Mouse (Mus musculus): ENCODE measurements around the gene Mthfd1l.

The Mthfd1l gene

DNA sequence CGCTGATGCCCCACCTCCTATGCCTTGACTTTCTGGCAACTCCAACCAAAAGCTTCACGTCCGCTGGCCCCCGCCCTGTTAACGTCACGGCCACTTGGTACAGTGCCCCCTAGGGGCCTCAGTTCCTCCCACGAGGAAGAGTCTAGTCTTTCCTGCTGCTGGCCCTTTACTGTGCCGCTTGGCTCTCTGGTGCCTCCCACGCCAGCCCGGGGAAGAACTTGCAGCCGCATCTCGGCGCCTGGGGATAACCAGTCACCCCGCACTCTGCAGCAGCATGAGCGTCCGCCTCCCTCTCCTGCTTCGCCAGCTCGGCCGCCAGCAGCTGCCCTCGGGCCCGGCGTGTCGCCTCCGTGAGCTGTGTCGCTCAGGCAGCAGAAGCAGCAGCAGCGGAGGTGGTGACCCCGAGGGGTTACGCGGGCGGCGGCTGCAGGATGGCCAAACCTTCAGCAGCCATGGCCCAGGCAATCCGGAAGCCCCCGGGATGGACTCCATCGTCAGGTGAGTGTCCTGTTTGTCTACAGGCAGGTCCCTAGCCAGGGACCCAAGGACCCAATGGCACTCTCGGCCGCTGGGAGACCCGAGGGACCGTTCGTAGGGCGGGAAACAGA, at the start of gene Mthfd1l:
Gene Mthfd1l (plus strand): TSS at position 138 of the 608 bp plus-strand sequence.
- in situ Hi-C loops (cut with MboI; ENCODE audit: unreplicated experiment in 2 of 2): loop anchor here in 1 of 2 experiments (10.0 kb wide), 1 partner anchor 1852 kb away; the partner anchor contains the start of gene Mtrf1l

DNA sequence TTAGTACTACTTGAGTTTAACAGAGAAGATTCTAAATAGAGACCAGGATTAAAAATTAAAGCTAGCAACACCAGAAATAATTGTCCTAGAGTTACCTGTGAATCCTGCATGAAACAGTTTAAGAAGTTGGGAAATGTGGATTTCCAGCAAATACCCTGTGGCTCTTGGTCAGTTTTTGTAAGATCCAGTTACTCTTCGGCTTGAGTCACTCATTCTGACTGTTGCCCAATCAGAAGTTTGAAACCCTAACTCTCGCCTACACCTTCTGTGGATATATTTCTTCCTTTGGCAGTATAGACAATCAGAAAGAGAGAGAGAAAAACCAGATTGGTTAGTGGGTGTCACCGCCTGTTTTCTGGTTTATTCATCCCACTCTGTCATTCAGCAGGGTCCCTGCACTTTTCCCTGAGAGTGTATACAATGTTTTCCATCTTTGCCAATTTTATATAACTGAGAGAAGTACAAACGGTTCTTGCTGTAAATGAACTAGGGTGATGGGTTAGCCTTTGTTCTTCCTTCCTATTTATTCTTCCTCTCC, 44.8 kb upstream of the Mthfd1l start:
- in situ Hi-C loops (cut with MboI; ENCODE audit: unreplicated experiment in 2 of 2): no loop called here

DNA sequence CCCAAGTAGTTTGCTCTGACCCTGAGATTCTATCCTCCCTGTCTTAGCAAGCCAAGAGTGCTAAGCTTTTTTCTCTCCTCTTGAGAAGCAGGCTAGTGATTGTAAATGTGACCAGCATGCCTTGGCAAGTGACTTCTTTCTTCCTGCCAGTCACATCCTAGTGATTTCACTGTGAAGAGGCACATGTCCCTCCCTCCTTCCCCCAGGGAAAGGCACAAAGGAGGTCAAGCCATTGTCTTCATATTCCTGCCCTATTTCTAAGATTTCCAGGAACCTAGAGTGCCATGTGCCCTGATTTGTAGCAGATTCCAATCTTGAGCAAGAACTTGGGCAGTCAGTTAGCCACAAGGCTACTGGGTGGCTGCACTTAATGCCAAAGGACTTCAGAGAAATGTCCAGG, 41.1 kb upstream of the Mthfd1l start:
- in situ Hi-C loops (cut with MboI; ENCODE audit: unreplicated experiment in 2 of 2): loop anchor here in 1 of 2 experiments (10.0 kb wide), 1 partner anchor 187 kb away; the partner anchor contains the start of gene Plekhg1

DNA sequence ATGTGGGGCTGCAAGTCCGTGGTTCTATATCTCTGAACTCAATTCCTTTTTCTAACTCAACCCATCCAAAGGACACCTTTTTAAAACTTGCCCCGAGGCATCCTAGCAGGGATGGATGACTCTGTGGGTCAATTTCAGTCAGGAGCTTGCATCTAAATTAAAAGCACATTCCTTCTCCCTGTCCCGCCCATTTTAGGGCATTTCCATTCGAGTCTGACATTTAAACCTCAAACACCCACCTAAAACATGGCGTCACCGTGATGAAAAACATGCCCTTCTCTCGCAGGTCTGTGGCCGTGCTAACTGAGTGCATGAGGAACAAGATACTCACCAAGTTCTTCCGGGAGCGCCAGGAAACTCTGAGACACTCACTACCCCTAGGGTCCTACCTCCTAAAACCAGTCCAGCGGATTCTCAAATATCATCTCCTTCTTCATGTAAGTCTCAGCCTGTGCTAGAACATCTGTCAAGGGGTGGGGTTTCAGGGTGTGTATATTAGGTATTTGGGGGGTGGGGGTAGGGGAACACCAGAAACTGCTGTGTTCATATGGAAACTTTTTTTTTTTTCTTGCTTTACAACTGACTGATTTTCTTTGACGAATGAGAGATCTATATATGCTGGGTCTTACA, 39.5 kb upstream of the Mthfd1l start:
- in situ Hi-C loops (cut with MboI; ENCODE audit: unreplicated experiment in 2 of 2): loop anchor here in 1 of 2 experiments (10.0 kb wide), 1 partner anchor 189 kb away; the partner anchor contains the start of gene Plekhg1

DNA sequence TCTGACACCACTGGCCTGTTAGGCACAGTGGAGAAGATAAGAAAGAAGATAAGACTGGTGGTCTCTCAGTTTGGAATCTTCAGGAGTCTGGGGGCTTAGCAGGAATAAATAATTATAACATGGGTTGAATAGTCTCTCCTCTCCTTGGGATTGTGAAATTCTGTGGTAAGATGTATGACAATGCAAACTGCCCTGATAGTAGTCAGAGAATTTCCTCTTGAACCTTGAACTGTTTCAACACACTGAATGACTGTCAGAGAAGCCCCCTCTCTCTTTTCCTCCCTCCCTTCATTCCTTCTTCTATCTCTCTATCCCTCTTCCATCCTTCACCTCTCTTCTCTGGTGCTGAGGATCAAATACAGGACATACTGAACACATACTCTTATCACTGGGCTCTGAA, 36.1 kb upstream of the Mthfd1l start:
- in situ Hi-C loops (cut with MboI; ENCODE audit: unreplicated experiment in 2 of 2): loop anchor here in 1 of 2 experiments (10.0 kb wide), 1 partner anchor 192 kb away; the partner anchor contains the start of gene Plekhg1

DNA sequence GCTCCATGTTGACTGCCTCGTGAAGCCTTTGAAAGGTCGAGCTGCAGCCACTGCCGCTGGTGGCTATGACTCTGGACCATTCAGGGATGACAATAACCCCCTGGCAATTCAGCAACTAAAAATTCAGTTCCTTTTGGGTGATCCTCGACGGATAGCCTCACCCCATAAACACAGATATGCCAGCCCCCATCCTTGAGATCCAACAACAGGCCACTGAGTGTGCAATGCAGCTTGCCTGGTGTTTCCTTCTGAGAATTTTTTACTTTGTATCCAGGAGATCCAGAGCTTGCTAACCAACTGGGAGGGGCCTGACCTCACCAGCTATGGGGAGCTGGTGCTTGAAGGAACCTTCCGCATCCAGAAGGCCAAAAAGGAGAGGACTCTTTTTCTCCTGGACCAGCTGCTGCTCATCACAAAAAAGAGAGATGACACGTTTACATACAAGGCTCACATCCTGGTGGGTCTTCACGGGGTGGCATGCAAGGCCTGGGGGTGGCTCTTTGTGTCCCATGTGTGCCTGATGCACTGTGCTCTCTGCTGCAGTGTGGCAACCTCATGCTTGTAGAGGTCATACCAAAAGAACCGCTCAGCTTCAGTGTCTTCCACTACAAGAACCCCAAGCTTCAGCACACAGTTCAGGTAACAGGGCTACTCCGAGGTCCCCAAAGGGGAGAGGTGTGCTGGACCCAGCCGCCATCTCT, 32.9 kb upstream of the Mthfd1l start:
- in situ Hi-C loops (cut with MboI; ENCODE audit: unreplicated experiment in 2 of 2): loop anchor here (5.0 to 10.0 kb wide), 5 partner anchors 195 to 605 kb away; partner anchors contain the start of gene Plekhg1 (in 2 of the 2)

DNA sequence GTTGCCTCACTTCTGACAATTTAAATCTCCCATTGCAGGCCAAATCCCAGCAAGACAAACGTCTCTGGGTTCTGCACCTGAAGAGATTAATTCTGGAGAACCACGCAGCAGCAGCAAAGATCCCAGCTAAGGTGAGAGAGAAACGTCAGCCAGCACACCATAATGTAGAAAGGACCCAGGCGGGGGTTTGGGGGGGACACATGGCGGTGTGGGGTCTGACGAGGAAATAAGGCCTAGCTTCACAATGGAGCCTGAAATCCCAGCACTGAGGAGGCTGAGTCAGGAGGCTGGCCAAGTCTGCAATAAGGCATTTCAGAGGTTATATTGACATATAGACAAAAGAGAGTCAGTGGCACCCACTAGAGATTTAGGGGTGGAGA, 32.3 kb upstream of the Mthfd1l start:
- in situ Hi-C loops (cut with MboI; ENCODE audit: unreplicated experiment in 2 of 2): loop anchor here (5.0 to 10.0 kb wide), 5 partner anchors 196 to 606 kb away; partner anchors contain the start of gene Plekhg1 (in 1 of the 2)

DNA sequence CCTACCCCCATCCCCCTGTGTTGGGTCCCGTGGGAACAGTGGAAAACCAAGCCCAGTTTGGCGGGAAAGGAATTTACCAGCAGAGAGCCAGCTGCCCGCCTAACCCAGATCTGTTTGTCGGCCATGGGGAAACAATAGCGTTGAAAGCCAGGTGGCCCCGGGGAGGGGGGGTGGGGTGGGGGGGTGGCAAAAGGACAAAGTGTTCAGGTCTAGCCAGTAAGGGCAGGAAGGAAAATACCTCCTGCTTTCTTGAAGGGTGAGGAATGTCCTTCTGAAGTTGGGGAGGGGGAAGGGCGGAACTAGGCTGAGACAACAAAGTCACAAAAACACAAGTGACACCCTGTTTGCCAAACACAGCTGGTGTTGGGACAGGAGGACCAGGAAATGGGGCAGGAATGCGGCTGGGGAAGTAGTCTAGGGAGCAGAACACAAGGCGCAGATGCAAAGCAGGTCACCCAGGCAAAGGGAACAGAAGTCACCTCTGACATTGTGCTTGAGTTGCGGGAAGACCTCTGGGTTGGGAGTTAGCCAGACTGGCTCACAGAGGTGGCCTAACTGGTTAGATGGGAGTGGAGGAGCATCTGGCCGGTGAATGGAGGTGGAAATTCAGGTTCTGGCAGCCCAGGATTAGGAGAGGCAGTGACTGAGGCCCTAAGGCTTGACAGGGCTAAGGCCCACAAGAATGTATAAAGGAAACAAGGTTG, 31.7 kb upstream of the Mthfd1l start:
- in situ Hi-C loops (cut with MboI; ENCODE audit: unreplicated experiment in 2 of 2): loop anchor here (5.0 to 10.0 kb wide), 5 partner anchors 196 to 606 kb away; partner anchors contain the start of gene Plekhg1 (in 1 of the 2)

DNA sequence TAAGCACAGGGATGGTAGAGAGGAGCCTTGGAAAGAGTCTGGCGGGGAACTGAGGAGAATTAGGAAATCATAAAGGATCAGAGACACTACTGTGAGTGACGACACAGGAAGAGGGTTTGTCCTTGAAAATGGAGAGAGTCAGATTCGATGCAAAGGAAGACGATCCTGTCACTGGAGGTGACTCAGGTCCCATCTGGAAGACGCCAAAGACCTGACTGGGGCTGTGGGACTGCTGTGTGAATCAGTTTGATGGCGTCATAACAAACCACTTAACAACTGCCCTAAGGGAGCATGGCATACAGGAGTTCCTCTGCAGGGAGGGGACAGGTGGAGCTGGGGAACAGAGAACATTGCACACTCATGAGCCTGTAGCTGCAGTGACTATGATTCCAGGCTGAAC, 30.6 kb upstream of the Mthfd1l start:
- in situ Hi-C loops (cut with MboI; ENCODE audit: unreplicated experiment in 2 of 2): loop anchor here (5.0 to 10.0 kb wide), 5 partner anchors 197 to 607 kb away; partner anchors contain the start of gene Plekhg1 (in 1 of the 2)

DNA sequence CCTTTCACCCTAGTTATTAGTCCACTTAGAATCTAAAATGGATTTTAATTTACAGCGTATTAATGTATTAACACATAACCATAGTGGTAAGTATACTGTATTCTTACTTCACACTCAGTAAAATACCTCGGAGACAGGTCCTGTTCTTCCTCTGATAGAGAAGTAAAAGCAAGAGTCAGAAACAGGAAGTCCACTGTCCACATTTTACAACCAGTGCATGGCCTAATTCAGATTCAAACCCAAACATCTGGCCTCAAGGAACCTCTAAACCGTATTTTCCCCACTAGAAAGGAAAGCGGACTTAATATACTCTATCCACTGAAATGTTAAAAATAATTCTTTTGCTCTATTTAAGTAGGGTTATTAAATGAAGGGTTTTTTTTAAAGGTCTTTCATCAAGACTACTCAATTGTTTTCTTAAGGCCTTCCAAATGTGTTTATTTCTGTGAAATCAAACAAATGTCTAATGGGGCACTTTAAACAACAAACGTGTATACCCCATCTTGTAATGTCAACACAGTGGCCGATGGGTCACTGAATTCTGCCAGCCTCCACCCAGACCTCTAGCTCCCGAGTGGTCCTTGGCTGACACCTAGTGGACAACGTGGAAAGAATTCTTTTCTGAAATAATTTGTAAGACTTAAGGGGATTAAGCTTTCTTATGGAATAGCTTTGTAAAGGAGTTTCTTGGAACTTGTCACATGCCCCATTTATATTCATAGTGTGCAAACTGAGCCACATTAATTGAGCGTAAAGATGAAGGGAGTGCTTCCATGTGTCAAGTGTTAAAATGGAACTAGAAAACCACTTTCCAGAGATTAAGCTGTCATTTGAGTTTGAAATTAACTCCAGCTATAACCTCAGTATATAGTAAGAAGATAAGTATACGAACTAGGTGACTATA, 29.2 kb upstream of the Mthfd1l start:
- in situ Hi-C loops (cut with MboI; ENCODE audit: unreplicated experiment in 2 of 2): loop anchor here (5.0 to 10.0 kb wide), 5 partner anchors 199 to 609 kb away; partner anchors contain the start of gene Plekhg1 (in 1 of the 2)

DNA sequence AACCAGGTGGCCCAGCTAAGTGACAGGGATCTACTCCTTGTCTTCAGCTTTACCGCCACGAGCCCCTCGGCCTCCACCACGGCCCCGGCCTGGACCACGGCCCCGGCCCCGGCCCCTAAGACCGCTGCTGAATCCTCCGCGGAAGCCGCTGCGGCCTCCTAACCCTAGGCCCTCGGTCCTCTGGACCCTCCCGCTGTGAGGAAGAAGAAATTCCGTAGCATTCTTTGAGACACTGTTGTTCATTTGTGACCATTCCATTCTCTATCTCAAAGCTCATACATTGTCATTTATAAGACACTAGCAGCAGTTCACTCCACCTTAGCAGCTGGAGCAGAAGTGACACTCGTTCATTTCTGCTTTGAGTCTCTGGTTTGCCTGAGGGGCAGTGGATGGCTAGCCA, 26.0 kb upstream of the Mthfd1l start:
- in situ Hi-C loops (cut with MboI; ENCODE audit: unreplicated experiment in 2 of 2): loop anchor here (5.0 to 10.0 kb wide), 5 partner anchors 202 to 615 kb away; partner anchors contain the start of gene Plekhg1 (in 1 of the 2)

DNA sequence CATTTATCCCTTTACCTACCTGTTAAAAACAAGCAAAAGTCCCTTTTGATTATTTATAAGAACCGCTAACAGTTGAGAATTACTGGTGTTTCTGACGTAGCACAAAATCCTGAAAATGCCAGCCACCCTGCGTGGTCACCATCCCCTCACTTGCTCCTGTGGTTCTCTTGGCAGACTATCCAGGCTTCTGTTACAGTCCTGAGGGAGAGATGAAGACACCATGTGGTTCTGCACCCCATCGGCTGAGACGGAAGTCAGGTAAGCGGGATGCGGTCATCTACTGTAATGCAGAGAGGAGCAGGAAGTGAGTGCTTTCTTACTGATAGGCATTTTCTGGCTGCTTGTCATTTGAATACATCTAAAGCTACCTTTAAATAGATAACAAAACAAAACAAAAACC, 25.6 kb upstream of the Mthfd1l start:
- in situ Hi-C loops (cut with MboI; ENCODE audit: unreplicated experiment in 2 of 2): loop anchor here (5.0 to 10.0 kb wide), 5 partner anchors 203 to 615 kb away; partner anchors contain the start of gene Plekhg1 (in 1 of the 2)

DNA sequence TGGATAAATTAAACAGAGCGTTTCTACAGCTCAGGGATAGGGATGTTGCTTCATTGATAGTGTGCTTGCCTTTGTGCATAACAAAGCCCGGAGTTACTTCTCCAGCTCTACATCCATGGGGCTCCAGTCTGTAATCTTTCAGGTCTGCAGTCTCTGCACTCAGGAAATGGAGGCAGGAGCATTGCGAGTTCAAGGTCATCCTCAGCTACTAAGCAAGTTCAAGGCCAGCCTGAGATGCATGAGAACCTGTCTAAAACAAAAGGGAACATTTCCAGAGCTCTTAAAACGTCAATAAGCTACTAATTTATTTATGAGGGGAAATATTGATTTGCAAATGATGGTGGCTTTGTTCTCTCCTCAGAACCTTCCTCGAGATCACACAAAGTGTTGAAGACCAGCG, 23.6 kb upstream of the Mthfd1l start:
- in situ Hi-C loops (cut with MboI; ENCODE audit: unreplicated experiment in 2 of 2): loop anchor here (5.0 to 10.0 kb wide), 5 partner anchors 205 to 617 kb away; partner anchors contain the start of gene Plekhg1 (in 1 of the 2)

DNA sequence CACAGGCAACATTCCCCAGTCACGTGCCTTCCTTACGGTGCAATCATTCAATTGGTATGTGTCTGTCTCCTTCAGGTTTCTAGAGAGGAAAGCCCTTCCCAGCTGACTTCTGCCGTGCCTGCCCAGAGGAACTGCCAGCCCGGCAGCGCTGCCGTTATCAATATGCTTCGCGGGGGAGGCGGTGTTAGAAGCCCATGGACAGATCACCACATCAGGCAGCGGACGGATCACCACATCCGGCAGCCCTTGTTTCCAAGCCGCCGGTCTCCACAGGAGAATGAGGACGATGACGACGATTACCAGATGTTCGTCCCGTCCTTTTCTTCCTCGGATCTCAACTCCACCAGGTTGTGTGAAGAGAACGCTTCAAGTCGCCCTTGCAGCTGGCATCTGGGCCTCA, 16.4 kb upstream of the Mthfd1l start:
- in situ Hi-C loops (cut with MboI; ENCODE audit: unreplicated experiment in 2 of 2): no loop called here

DNA sequence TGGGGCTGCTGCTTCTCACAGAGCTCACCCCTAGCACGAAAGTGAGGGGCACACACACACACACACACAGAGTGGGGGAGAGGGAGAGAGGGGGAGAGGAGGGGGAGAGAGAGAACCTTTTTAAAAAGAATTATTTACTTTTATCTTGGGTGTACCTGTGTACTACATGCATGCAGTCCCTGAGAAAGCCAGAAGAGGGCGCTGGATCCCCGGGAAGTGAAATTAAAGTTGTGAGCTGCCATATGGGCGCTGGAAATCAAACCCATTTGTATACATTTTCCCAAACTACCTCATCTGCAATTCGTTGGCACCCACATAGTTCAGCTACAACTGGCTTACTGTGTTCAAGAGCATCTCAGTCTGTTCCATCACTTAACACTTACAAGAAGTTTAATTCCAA, 14.3 kb upstream of the Mthfd1l start:
- in situ Hi-C loops (cut with MboI; ENCODE audit: unreplicated experiment in 2 of 2): no loop called here

DNA sequence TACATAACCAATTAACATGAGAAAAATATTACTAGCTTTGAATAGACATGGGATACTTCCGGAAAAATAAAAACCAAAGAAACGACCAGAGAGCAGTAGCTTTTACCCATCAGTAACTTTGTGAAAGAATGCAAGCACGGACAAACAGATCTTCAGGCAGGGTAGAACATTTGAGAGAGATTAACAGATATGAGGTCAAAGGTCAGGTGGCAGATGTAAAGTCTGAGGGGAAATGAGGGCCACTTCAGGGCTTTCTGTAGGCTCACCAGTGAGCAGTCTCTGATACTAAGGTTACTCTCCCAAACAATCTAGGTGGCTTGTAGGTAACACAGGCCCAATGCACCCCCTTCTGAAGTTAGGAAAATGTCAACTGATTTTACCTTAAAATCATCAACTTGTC, 3.9 kb upstream of the Mthfd1l start:
- in situ Hi-C loops (cut with MboI; ENCODE audit: unreplicated experiment in 2 of 2): no loop called here

DNA sequence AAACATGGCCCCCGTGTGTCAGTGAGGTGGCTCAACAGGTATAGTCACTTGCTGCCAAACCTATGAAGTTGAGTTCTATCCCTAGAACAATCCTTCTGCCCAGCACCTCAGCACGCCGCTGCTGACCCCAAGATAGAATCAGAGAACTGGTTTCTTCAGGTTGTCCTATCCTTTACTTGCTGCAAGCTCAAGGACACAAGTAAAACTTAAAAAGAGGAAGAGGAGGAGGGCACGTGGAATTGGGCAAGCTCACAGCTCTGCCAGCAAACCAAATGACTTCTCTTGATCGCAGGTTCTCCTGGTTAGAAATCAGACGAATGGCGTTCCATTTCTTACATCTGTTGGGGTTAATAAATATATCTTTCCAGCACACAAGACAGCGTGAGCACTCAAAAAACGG, 681 bp upstream of the Mthfd1l start:
- in situ Hi-C loops (cut with MboI; ENCODE audit: unreplicated experiment in 2 of 2): loop anchor here in 1 of 2 experiments (10.0 kb wide), 1 partner anchor 1853 kb away; the partner anchor contains the start of gene Mtrf1l

DNA sequence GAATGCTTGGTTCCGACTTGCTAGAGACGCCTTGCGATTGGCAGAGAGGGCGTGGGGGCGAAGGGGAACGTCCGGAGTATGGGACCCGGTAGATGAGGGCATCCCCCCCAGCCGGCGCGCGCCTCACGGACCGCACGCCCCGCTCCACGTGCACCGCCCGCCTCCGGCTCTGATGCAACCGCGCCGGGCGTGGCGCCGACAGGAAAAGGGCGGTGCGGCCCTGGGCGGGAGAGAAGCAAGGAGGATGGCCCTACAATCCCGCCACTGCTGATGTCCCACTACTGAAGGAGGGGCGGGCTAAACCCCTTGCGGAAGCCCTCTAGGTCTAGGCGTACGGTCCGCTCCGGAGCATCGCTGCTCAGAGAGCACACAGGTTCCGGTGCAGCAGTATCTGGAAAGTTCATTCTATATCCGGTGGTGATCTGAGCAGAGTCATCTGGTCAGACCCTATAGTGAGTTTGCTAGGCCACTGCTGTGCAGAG, 712 bp downstream of the Mthfd1l start:
- in situ Hi-C loops (cut with MboI; ENCODE audit: unreplicated experiment in 2 of 2): loop anchor here in 1 of 2 experiments (10.0 kb wide), 1 partner anchor 1851 kb away; the partner anchor contains the start of gene Mtrf1l

Data from v-Abl transformed pro-B cells (cell line).